Mouse (Mus musculus) liver, embryonic 16.5 days (tissue): ENCODE data around the gene Susd4. TPM values are rescaled to one million over a fixed set of nuclear protein-coding genes. Genes with fewer than 3 reads are reported as not detected.

ENCODE experiments used
- ATAC-seq: fragments of 200-750 bp; cut with Nextera tagmentation; 2 replicates; pipeline ENCODE4 v1.8.0; 2017; ENCODE audit warnings: low read depth, mild to moderate bottlenecking, moderate number of reproducible peaks, moderate library complexity
- H3K27ac ChIP-seq: fragments of 300-500 bp; sonication (generic); 2 replicates; pipeline ENCODE4 v1.5.1; 2014; ENCODE audit warnings: mild to moderate bottlenecking, low read length
- H3K27me3 ChIP-seq: fragments of 300-500 bp; sonication (generic); 2 replicates; pipeline ENCODE4 v1.6.1; 2014; ENCODE audit warnings: low read depth, low read length, mixed read lengths; ENCODE audit not compliant: control insufficient read depth, insufficient read depth
- H3K36me3 ChIP-seq: fragments of 300-500 bp; sonication (generic); 2 replicates; pipeline ENCODE4 v1.6.1; 2014; ENCODE audit warnings: mild to moderate bottlenecking; ENCODE audit not compliant: control insufficient read depth, insufficient read depth
- H3K4me1 ChIP-seq: fragments of 300-500 bp; sonication (generic); 2 replicates; pipeline ENCODE4 v1.6.1; 2014; ENCODE audit warnings: low read depth, low read length, mixed read lengths; ENCODE audit not compliant: control insufficient read depth
- H3K4me2 ChIP-seq: fragments of 300-500 bp; sonication (generic); 2 replicates; pipeline ENCODE4 v1.6.1; 2014; ENCODE audit warnings: low read depth, low read length, mixed read lengths
- H3K4me3 ChIP-seq: fragments of 300-500 bp; sonication (generic); 2 replicates; pipeline ENCODE4 v1.5.1; 2014; ENCODE audit warnings: low read depth, mild to moderate bottlenecking, low read length
- H3K9ac ChIP-seq: fragments of 300-500 bp; sonication (generic); 2 replicates; pipeline ENCODE4 v1.6.1; 2014; ENCODE audit warnings: low read depth, low read length
- H3K9me3 ChIP-seq: fragments of 300-500 bp; sonication (generic); replicated peaks from 2 replicates; pipeline ENCODE4 v1.6.1; 2016; ENCODE audit warnings: low read length; ENCODE audit not compliant: control insufficient read depth
- WGBS: fragments of 180-500 bp; shearing (Covaris S2); extraction: QIAGEN DNeasy Blood & Tissue Kit; methylation state at CpG from one replicate; pipeline ENCODE4 v1.1.7; 2014; ENCODE audit not compliant: insufficient replicate concordance; 5-methylcytosine and 5-hydroxymethylcytosine counted together
- polyA plus RNA-seq: library from polyadenylated mRNA; unstranded; fragments of >200 nt; fragmentation: Nextera tagmentation; extraction: Ambion mirVana; gene quantifications from 2 replicates; pipeline ENCODE4 v1.2.1, GENCODE M21; 2015

Gene Susd4
- polyA plus RNA-seq, 1 experiment from 2014 or later: 0.73 TPM

- Histone ChIP-seq H3K4me2 (no peak overlapping the region), H3K4me1 (no peaks in the 10 kb centered on the region), H3K9ac (no peak overlapping the region), H3K36me3 (no peaks in the 10 kb centered on the region), H3K4me3 (no peak overlapping the region), H3K9me3 (no peaks in the 10 kb centered on the region), H3K27me3 (no peaks in the 10 kb centered on the region), H3K27ac (no peak overlapping the region)
- no peak for ATAC-seq
- WGBS: 59% methylated on average over 2 of the region's 2 CpGs
These were observed 119.0 kb downstream of the Susd4 start for GRCm38 (mm10) chr1:182882611-182883010.

GRCm38 (mm10) chr1:182895698-182896097 is 132.0 kb downstream of the Susd4 start:
- ATAC-seq: no peak
- Histone ChIP-seq H3K4me3 (no peak overlapping the region), H3K27me3 (no peaks in the 10 kb centered on the region), H3K4me2 (no peak overlapping the region), H3K4me1 (no peaks in the 10 kb centered on the region), H3K27ac (no peak overlapping the region), H3K9ac (no peak overlapping the region), H3K36me3 (no peaks in the 10 kb centered on the region), H3K9me3 (no peaks in the 10 kb centered on the region)
- 42% methylated on average over 9 of the region's 9 CpGs for WGBS

DNA sequence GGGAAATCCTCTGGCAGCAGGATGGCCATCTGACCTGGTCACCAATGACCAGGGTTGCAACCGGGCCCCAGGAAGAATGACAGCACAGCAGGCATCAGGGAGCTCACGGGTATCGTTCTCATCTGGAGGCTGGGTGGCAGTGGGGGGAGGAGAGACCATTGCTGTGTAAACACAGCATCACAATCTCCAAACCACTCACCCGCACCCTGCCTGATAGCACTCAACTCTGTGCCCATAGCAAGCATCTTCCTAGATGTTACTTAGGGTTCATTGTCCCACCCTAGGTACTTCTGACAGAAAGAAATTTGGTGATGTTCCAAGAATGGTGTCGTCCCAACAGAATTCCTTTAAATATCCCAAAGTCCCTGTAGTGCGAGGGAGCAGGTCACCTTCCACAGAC is 133.4 kb downstream of the Susd4 start:
- WGBS: 57% methylated on average over 6 of the region's 6 CpGs
- Histone ChIP-seq H3K4me2 (no peak overlapping the region), H3K4me1 (no peaks in the 10 kb centered on the region), H3K9ac (no peak overlapping the region), H3K36me3 (no peaks in the 10 kb centered on the region), H3K9me3 (no peaks in the 10 kb centered on the region), H3K27me3 (no peaks in the 10 kb centered on the region), H3K27ac (no peak overlapping the region), H3K4me3 (no peak overlapping the region)
- ATAC-seq: no peak

DNA sequence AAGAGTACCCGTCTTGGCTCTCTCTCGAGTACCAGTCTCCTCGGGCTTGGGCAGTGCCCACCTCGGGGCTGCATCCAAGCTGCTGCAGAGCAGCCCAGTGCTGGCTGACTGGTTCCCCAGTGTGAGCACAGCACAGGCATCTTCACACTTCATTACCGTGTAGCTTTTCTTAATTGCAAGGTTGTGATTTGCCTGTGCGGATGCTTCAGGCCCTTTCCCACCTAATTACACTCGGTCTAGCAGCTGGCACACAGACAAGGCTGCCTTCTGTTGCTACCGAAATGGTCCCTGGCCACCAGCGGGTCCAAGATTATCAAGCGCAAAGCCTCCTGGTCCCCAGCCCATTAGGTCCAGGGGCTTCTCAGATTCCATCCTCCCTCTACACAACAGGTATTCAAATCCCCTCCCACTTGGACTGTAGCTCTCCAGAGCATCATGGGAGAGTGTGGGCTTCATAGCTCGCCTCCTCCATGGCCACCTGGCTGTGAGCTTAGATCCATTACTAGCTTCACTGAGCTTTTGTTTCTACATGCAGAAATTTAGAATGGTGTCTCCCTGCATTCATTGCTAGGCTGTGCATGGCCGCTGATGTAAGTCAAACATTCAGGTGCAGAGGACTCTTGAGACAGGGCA is 134.0 kb downstream of the Susd4 start:
- H3K27me3 ChIP-seq: no peaks in the 10 kb centered on the region
- WGBS: 71% methylated on average over 12 of the region's 12 CpGs
- H3K4me3 ChIP-seq: no peak overlapping the region
- H3K36me3 ChIP-seq: no peaks in the 10 kb centered on the region
- no peaks in the 10 kb centered on the region for H3K4me1 ChIP-seq
- H3K9ac ChIP-seq: no peak overlapping the region
- no peak overlapping the region for H3K27ac ChIP-seq
- no peak overlapping the region for H3K4me2 ChIP-seq
- ATAC-seq: no peak
- no peaks in the 10 kb centered on the region for H3K9me3 ChIP-seq

DNA sequence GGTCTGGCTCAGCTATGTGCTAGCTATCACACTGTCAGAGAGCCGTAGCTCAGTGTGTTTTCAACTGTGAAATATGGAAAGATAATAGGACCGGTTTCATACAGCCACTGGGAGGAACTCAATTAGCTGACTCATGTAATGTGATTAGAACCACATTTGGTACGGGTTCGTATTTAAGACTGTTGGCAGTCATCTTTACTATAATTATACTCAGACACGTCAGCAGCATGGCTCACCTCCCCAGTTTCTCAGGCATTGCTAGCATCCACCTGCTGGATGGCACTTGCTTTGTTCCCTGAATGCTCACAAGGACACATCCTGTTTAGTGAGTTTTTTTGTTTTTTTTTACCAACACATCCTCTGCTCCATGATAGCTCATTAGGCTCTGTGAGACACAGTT is 138.4 kb downstream of the Susd4 start:
- Histone ChIP-seq H3K4me3 (no peak overlapping the region), H3K9ac (no peak overlapping the region), H3K27me3 (no peaks in the 10 kb centered on the region), H3K4me1 (no peaks in the 10 kb centered on the region), H3K36me3 (no peaks in the 10 kb centered on the region), H3K27ac (no peak overlapping the region), H3K4me2 (no peak overlapping the region), H3K9me3 (no peaks in the 10 kb centered on the region)
- 45% methylated on average over 5 of the region's 5 CpGs for WGBS
- ATAC-seq: no peak

DNA sequence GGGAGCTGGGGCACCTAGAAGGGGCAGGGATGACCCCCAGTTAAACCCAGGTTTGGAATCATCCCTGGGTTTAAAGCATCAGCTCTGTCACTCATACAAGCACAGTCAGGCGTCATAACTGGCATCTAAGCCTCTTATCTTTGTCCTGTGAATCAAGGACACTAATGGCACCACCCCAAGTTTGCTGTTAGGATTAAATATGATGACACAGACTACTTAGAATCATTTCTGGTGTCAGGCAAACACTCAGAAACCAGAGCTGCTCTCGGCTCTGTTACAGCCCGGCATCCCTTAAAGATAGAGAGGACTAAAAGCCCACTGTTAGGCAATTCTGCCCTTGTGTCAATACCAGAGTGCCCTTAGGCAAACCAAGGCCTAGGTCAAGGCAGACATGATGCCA is 139.2 kb downstream of the Susd4 start:
- Histone ChIP-seq H3K4me3 (no peak overlapping the region), H3K27me3 (no peaks in the 10 kb centered on the region), H3K9ac (no peak overlapping the region), H3K36me3 (no peaks in the 10 kb centered on the region), H3K9me3 (no peaks in the 10 kb centered on the region), H3K4me2 (no peak overlapping the region), H3K4me1 (no peaks in the 10 kb centered on the region), H3K27ac (no peak overlapping the region)
- 57% methylated on average over 3 of the region's 3 CpGs for WGBS
- no peak for ATAC-seq

DNA sequence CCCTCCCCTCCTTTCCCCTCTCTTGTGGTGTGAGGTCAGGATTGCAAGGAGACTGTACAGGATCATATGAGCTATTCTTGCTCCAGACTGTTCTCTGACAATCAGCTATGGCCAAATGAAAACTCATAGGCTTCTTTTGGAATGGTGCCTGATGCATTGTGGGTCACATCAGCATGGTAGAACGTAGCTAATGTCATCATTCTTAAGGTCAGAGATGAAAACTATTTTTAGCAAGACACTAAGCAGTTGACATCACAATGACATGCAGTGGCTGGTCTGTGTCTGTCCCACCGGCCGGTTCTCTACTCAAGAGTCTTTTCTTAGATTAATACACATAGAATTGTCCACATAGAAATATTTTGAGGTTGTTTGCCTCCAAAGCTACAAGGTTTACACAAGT is 142.0 kb downstream of the Susd4 start:
- Histone ChIP-seq H3K4me2 (no peak overlapping the region), H3K4me1 (no peaks in the 10 kb centered on the region), H3K4me3 (no peak overlapping the region), H3K36me3 (no peaks in the 10 kb centered on the region), H3K9me3 (no peaks in the 10 kb centered on the region), H3K9ac (no peak overlapping the region), H3K27me3 (no peaks in the 10 kb centered on the region), H3K27ac (no peak overlapping the region)
- no peak for ATAC-seq
- WGBS: 47% methylated on average over 3 of the region's 3 CpGs

DNA sequence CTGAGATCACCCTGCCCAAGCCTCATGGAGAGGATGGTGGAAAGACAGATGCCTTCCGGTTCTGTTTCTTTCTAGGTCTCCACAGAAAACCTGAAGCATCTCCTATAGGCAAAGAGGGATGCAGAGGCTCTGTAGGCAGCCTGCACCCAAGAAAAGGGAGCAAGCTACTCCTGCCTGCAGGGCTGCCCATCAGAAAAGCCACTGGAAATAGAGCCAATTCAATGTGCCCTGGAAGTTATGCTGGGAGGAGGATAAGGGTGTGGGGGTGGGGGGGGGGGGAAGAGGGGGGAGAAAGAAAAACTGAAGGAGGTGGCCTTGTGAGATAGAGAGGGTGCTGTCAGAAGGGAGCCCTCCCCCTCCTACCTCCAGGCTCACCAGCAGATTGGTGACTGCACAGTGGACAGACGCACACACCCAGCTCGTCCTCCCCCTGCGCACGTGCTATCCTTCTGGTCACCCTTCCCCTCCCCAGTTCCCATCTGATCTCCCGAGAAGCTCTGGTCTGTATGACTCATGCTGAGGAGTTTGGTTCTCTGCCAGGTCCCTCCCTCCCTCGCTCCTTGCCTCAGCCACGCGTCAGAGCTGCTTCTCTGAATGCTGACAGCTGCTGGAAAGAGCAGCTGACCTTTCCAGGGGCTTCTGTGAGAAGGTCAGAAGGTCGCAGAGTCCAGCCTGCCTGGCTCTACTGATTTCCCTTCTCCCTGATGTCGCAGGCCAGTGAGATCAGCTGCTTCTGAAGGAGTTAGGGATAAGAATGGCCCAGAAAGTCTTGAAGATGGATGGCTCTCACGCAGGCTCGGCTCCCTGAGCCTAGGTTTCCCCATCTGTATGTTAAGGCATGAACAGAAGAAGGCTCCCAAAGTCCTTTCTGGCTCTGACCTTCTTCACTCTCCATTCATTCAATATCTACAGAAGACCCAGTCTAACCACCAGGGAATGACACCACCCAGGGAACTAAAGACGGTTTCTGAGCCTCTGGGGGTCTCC is 144.7 kb downstream of the Susd4 start:
- H3K36me3 ChIP-seq: no peaks in the 10 kb centered on the region
- peak; percentile 81 for ATAC-seq
- no peak overlapping the region for H3K4me2 ChIP-seq
- no peaks in the 10 kb centered on the region for H3K9me3 ChIP-seq
- H3K9ac ChIP-seq: no peak overlapping the region
- H3K27ac ChIP-seq: no peak overlapping the region
- no peak overlapping the region for H3K4me3 ChIP-seq
- no peaks in the 10 kb centered on the region for H3K4me1 ChIP-seq
- H3K27me3 ChIP-seq: no peaks in the 10 kb centered on the region
- WGBS: 24% methylated on average over 14 of the region's 14 CpGs

DNA sequence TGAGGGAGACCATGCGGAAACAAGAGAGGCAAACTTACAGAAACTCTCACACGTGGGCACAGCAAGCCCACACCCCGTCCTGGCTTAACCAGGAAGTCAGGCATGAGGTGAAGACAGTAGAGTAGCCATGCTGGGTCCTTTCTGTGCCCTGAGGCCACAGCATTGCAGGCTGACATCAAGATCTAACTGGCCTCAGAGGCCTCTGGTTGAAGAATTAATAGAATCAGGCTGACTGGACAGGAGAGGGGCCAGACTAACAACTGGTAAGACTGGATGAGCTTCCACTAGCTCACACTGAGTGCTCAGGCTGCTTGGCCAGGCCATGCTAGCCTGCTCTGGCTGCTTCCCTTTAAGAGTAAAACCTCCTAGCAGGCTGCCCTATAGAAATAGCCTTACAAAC is 145.4 kb downstream of the Susd4 start:
- H3K9ac ChIP-seq: no peak overlapping the region
- ATAC-seq: no peak
- no peak overlapping the region for H3K27ac ChIP-seq
- WGBS: 48% methylated on average over 3 of the region's 3 CpGs
- H3K4me3 ChIP-seq: no peak overlapping the region
- no peaks in the 10 kb centered on the region for H3K27me3 ChIP-seq
- H3K4me2 ChIP-seq: no peak overlapping the region
- H3K36me3 ChIP-seq: no peaks in the 10 kb centered on the region
- H3K9me3 ChIP-seq: no peaks in the 10 kb centered on the region
- no peaks in the 10 kb centered on the region for H3K4me1 ChIP-seq
